Comparison of ENCODE assay signal across 11 mouse cellular contexts in the genomic region with DNA sequence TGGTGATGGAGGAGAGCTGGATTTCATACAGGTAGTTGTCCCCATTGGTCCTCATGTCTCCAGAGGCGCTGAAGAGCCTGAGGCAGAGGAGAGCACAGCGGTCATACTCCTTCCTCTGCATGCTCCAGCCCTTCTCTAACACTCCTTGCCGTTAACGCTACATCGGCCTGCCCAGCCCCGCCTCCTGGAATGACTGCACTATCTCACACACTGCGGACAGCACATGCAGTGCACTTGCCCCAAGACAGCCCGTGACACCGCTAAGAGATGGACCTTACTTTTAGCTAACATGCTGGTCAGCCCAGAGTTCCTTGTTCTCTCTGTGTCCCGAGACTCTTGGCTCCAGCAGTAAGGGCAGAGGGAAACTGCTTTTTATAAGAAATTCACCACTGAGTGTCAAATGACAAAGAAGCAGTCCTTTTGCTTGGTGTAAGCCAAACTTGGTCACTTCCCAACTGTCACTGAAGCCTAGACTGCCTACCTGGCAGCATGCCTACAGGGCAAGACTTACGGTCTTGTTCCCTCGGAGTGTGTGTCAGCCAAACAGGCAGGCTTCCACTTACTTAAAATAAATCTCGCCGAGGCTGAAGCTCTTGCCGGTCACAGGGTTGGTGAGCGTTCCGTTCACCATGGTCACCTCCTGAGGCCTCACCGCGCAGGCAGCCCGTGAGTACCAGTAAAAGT. TPM values are rescaled to one million over a fixed set of nuclear protein-coding genes. Genes with fewer than 3 reads are reported as not detected.
DNase-seq lines count a peak whose midpoint lies in the region; ATAC-seq and TF ChIP-seq lines count a peak whose summit lies in the region.
"Had no signal": no experiment of that assay in that cellular context is flagged by ENCODE, and none has a peak within 500 bp of the region (broad histone marks: within the 10 kb centered on the region; RNA-seq: fewer than 3 reads in every experiment).

No protein-coding gene starts in this region.

- ATAC-seq in hindbrain, postnatal 0 days, result peak; percentile 46; the same call in 1 of the 2 replicates
- no peak for ATAC-seq in hindbrain, embryonic 13.5 days (ENCODE audit: low FRiP score)
- ATAC-seq in kidney, embryonic 16.5 days (ENCODE audit: low FRiP score, low TSS enrichment), result peak; percentile 50; the same call in 1 of the 2 replicates
- no peak for ATAC-seq in forebrain, embryonic 14.5 days

- DNase-seq in hindbrain, postnatal 0 days (ENCODE audit: low spot score), result peak; percentile 81
- DNase-seq in adrenal gland, adult 8-10 months, result peak; percentile 50
- peak; percentile 84 for DNase-seq in gastrocnemius, adult 18-20 months (ENCODE audit: low spot score)
- no peak for DNase-seq in Muller cell, postnatal 12 days (ENCODE audit: inconsistent ontology term)
- DNase-seq in thymus, postnatal 4 days, result no peak
- no peak for DNase-seq in forebrain, embryonic 14.5 days (ENCODE audit: low spot score)

- no peaks in the 10 kb centered on the region for H3K27me3 ChIP-seq in hindbrain, postnatal 0 days (ENCODE audit: insufficient read depth, low read length)
- no peaks in the 10 kb centered on the region for H3K27me3 ChIP-seq in hindbrain, embryonic 13.5 days
- H3K27me3 ChIP-seq in kidney, embryonic 16.5 days (ENCODE audit: insufficient read depth, low read length), result no peaks in the 10 kb centered on the region
- no peaks in the 10 kb centered on the region for H3K27me3 ChIP-seq in forebrain, embryonic 14.5 days (replicated peaks; ENCODE audit: control insufficient read depth, insufficient read depth, low read length)
- H3K27me3 ChIP-seq: neural tube, embryonic 12.5 days had no signal

- no peaks in the 10 kb centered on the region for H3K9me3 ChIP-seq in hindbrain, postnatal 0 days (ENCODE audit: low read length)
- H3K9me3 ChIP-seq in hindbrain, embryonic 13.5 days, result no peaks in the 10 kb centered on the region
- H3K9me3 ChIP-seq in kidney, embryonic 16.5 days (ENCODE audit: low read length), result no peaks in the 10 kb centered on the region
- H3K9me3 ChIP-seq in forebrain, embryonic 14.5 days (replicated peaks; ENCODE audit: control insufficient read depth, low read length), result no peaks in the 10 kb centered on the region
- H3K9me3 ChIP-seq: neural tube, embryonic 12.5 days had no signal

- no peaks in the 10 kb centered on the region for H3K4me1 ChIP-seq in hindbrain, postnatal 0 days (ENCODE audit: insufficient read depth, low read length)
- no peaks in the 10 kb centered on the region for H3K4me1 ChIP-seq in hindbrain, embryonic 13.5 days (replicated peaks)
- H3K4me1 ChIP-seq in kidney, embryonic 16.5 days (ENCODE audit: insufficient read depth, low read length), result no peaks in the 10 kb centered on the region
- H3K4me1 ChIP-seq in forebrain, embryonic 14.5 days (ENCODE audit: control insufficient read depth, insufficient read depth, low read length), result no peaks in the 10 kb centered on the region
- H3K4me1 ChIP-seq: neural tube, embryonic 12.5 days had no signal

- TF ChIP-seq CTCF in hindbrain, postnatal 0 days (IDR thresholded peaks at IDR 0.05; ENCODE audit: low read depth), result no peak

- H3K9ac ChIP-seq in hindbrain, postnatal 0 days (replicated peaks; ENCODE audit: low read length), result no peak overlapping the region
- no peak overlapping the region for H3K9ac ChIP-seq in hindbrain, embryonic 13.5 days
- H3K9ac ChIP-seq in kidney, embryonic 16.5 days (replicated peaks; ENCODE audit: low read length), result no peak overlapping the region
- H3K9ac ChIP-seq in forebrain, embryonic 14.5 days (ENCODE audit: low read length), result no peak overlapping the region
- H3K9ac ChIP-seq: neural tube, embryonic 12.5 days had no signal

- H3K27ac ChIP-seq in hindbrain, postnatal 0 days, result no peak overlapping the region
- H3K27ac ChIP-seq in hindbrain, embryonic 13.5 days, result no peak overlapping the region
- H3K27ac ChIP-seq in kidney, embryonic 16.5 days (ENCODE audit: low read length), result no peak overlapping the region
- H3K27ac ChIP-seq in forebrain, embryonic 14.5 days (ENCODE audit: low read depth, low read length), result no peak overlapping the region
- H3K27ac ChIP-seq: neural tube, embryonic 12.5 days had no signal

- H3K4me2 ChIP-seq in hindbrain, postnatal 0 days (ENCODE audit: low read depth, low read length), result no peak overlapping the region
- no peak overlapping the region for H3K4me2 ChIP-seq in hindbrain, embryonic 13.5 days
- no peak overlapping the region for H3K4me2 ChIP-seq in kidney, embryonic 16.5 days (replicated peaks; ENCODE audit: low read depth, low read length)
- H3K4me2 ChIP-seq in forebrain, embryonic 14.5 days (ENCODE audit: low read length), result no peak overlapping the region
- H3K4me2 ChIP-seq: neural tube, embryonic 12.5 days had no signal

- peaks cover 82% of the 10 kb centered on the region for H3K36me3 ChIP-seq in hindbrain, postnatal 0 days (ENCODE audit: insufficient read depth, low read length)
- H3K36me3 ChIP-seq in hindbrain, embryonic 13.5 days, result peaks cover 100% of the 10 kb centered on the region
- H3K36me3 ChIP-seq in kidney, embryonic 16.5 days (ENCODE audit: insufficient read depth, low read length), result peaks cover 76% of the 10 kb centered on the region
- H3K36me3 ChIP-seq in forebrain, embryonic 14.5 days (ENCODE audit: control insufficient read depth, insufficient read depth, low read length), result peaks cover 100% of the 10 kb centered on the region

- WGBS in hindbrain, postnatal 0 days, result 74% methylated on average over 20 of the region's 20 CpGs
- WGBS in hindbrain, embryonic 13.5 days, result 94% methylated on average over 20 of the region's 20 CpGs
- WGBS in kidney, embryonic 16.5 days, result 81% methylated on average over 20 of the region's 20 CpGs
- WGBS in forebrain, embryonic 14.5 days, result 93% methylated on average over 20 of the region's 20 CpGs

- H3K4me3 ChIP-seq in hindbrain, postnatal 0 days (ENCODE audit: low read length), result no peak overlapping the region
- H3K4me3 ChIP-seq in hindbrain, embryonic 13.5 days, result no peak overlapping the region
- no peak overlapping the region for H3K4me3 ChIP-seq in kidney, embryonic 16.5 days (ENCODE audit: low read length)
- H3K4me3 ChIP-seq in forebrain, embryonic 14.5 days (ENCODE audit: low read depth, low read length), result no peak overlapping the region
- H3K4me3 ChIP-seq: neural tube, embryonic 12.5 days had no signal

RNA-seq across cellular contexts. Expression of a gene that starts 12.9 kb away (rescaled TPM):
- 0.10 TPM in 1 of 2 replicates, not detected in the other for total RNA-seq in hindbrain, postnatal 0 days (2014; rRNA removed)
- 0.19 and 0.26 TPM in 2 replicates for polyA plus RNA-seq in hindbrain, postnatal 0 days (2015; fragmentation: Nextera tagmentation; extraction: Ambion mirVana)
- not detected in 2 replicates for polyA plus RNA-seq in hindbrain, embryonic 13.5 days (2015; fragmentation: Nextera tagmentation; extraction: Ambion mirVana)
- total RNA-seq in adrenal gland, adult 8-10 months (2022), result under 1 TPM in 3 of 4 experiments, not detected in 1; 0.23 to 0.37 (median 0.30) TPM
- under 1 TPM in 1 of 2 experiments, not detected in 1; 0.62 TPM for total RNA-seq in gastrocnemius, adult 18-20 months (2021)
- polyA plus RNA-seq in kidney, embryonic 16.5 days (2015; fragmentation: Nextera tagmentation; extraction: Ambion mirVana), result 18.2 and 21.0 TPM in 2 replicates
- polyA plus RNA-seq in forebrain, embryonic 14.5 days (2014; fragmentation: Nextera tagmentation; extraction: Ambion mirVana), result not detected in 2 replicates
- total RNA-seq: common myeloid progenitor, adult 5-6 weeks; layer of hippocampus, adult 18-20 months had no signal
- polyA plus RNA-seq: neural tube, embryonic 12.5 days had no signal

Comparison
In these comparisons a context has a peak if more than half of its experiments do, and no peak if none do; other contexts are left out.
1. ATAC-seq: peak in hindbrain, postnatal 0 days (single experiment) and kidney, embryonic 16.5 days (single experiment); none in hindbrain, embryonic 13.5 days (single experiment) and forebrain, embryonic 14.5 days (single experiment).
2. DNase-seq: peak in hindbrain, postnatal 0 days (single experiment), adrenal gland, adult 8-10 months (single experiment) and gastrocnemius, adult 18-20 months (single experiment); none in Muller cell, postnatal 12 days (single experiment), thymus, postnatal 4 days (single experiment) and forebrain, embryonic 14.5 days (single experiment).
3. RNA of a gene that starts 12.9 kb away (polyA plus RNA-seq): 18.2 to 21.0 TPM in kidney, embryonic 16.5 days; 0.19 to 0.26 TPM in hindbrain, postnatal 0 days, not detected in hindbrain, embryonic 13.5 days and not detected in forebrain, embryonic 14.5 days; every median in the first group is over 10 times any median in the second.